Mouse (Mus musculus) CH12F3 (cell line): ENCODE results near the gene Gan.

Experiments
- in situ Hi-C: fragments of 300-500 bp; cut with MboI; formaldehyde crosslinking; loops from 2 replicates; pipeline ENCODE4 v1.14.3; 2020; ENCODE audit warnings: low sequenced_read_pairs

The Gan gene

GRCm38 (mm10) chr8:117158135-117158761, at the start of gene Gan:
TSS of gene Gan (plus strand) at chr8:117158135.
- in situ Hi-C loops = no loop called here

- in situ Hi-C loops = no loop called here
These were observed 48.8 kb upstream of the Gan start for GRCm38 (mm10) chr8:117109018-117109711.

- in situ Hi-C loops = no loop called here
These were observed 48.0 kb upstream of the Gan start for GRCm38 (mm10) chr8:117109801-117110390.

- in situ Hi-C loops = no loop called here
These were observed 46.3 kb upstream of the Gan start for GRCm38 (mm10) chr8:117111641-117112040.

- in situ Hi-C loops = no loop called here
These were observed 45.7 kb upstream of the Gan start for GRCm38 (mm10) chr8:117112261-117112660.

GRCm38 (mm10) chr8:117115094-117115493, 42.8 kb upstream of the Gan start:
- in situ Hi-C loops = no loop called here

- in situ Hi-C loops = no loop called here
These were observed 42.1 kb upstream of the Gan start for GRCm38 (mm10) chr8:117115676-117116446.

- in situ Hi-C loops = no loop called here
These were observed 41.4 kb upstream of the Gan start for GRCm38 (mm10) chr8:117116534-117116933.

- in situ Hi-C loops = no loop called here
These were observed 39.5 kb upstream of the Gan start for GRCm38 (mm10) chr8:117118409-117118808.

GRCm38 (mm10) chr8:117121277-117121676, 36.7 kb upstream of the Gan start:
- in situ Hi-C loops = no loop called here

GRCm38 (mm10) chr8:117123850-117124633, 33.9 kb upstream of the Gan start:
- in situ Hi-C loops = no loop called here

GRCm38 (mm10) chr8:117125854-117126253, 32.1 kb upstream of the Gan start:
- in situ Hi-C loops = no loop called here

- in situ Hi-C loops = no loop called here
These were observed 31.5 kb upstream of the Gan start for GRCm38 (mm10) chr8:117126411-117126810.

- in situ Hi-C loops = no loop called here
These were observed 30.9 kb upstream of the Gan start for GRCm38 (mm10) chr8:117127063-117127462.

GRCm38 (mm10) chr8:117133702-117134101, 24.2 kb upstream of the Gan start:
- in situ Hi-C loops = no loop called here

- in situ Hi-C loops = no loop called here
These were observed 21.6 kb upstream of the Gan start for GRCm38 (mm10) chr8:117136351-117136750.

- in situ Hi-C loops = no loop called here
These were observed 21.2 kb upstream of the Gan start for GRCm38 (mm10) chr8:117136763-117137162.

GRCm38 (mm10) chr8:117137357-117137756, 20.6 kb upstream of the Gan start:
- in situ Hi-C loops = no loop called here

GRCm38 (mm10) chr8:117148520-117148919, 9.4 kb upstream of the Gan start:
- in situ Hi-C loops = no loop called here

- in situ Hi-C loops = no loop called here
These were observed 1.8 kb upstream of the Gan start for GRCm38 (mm10) chr8:117156149-117156548.
